Mouse (Mus musculus): Measurements from ENCODE around the gene Zfp618. TPM values are rescaled to one million over a fixed set of nuclear protein-coding genes. Genes with fewer than 3 reads are reported as not detected.

Gene Zfp618
- polyA plus RNA-seq, 1 experiment from 2014 or later, result 8.9 TPM

GRCm38 (mm10) chr4:63023465-63023864 lies 58.1 kb downstream of the Zfp618 start:
- H3K4me2 ChIP-seq (ENCODE audit: low read length), result no peak overlapping the region
- H3K9ac ChIP-seq (ENCODE audit: low read length), result no peak overlapping the region
- 88% methylated on average over 7 of the region's 7 CpGs for WGBS
- H3K27me3 ChIP-seq (ENCODE audit: control insufficient read depth, insufficient read depth, low read length), result no peaks in the 10 kb centered on the region
- no peaks in the 10 kb centered on the region for H3K36me3 ChIP-seq (ENCODE audit: control insufficient read depth, insufficient read depth, low read length)
- H3K4me1 ChIP-seq (ENCODE audit: control insufficient read depth in 2 of 2, insufficient read depth in 2 of 2, low read length in 2 of 2), result peaks cover 0 to 4% of the 10 kb centered on the region in 2 experiments; a peak in 2 of 4 replicates
- no peak for ATAC-seq (ENCODE audit: insufficient number of reproducible peaks, insufficient read depth, low FRiP score, low read depth)
- peaks cover 4% of the 10 kb centered on the region; the same call in 1 of the 2 replicates for H3K9me3 ChIP-seq (ENCODE audit: control insufficient read depth, low read length)
- no peak overlapping the region for H3K4me3 ChIP-seq (ENCODE audit: control insufficient read depth in 1 of 2, insufficient read depth in 1 of 2, low read depth in 1 of 2, low read length in 2 of 2)
- no peak overlapping the region for H3K27ac ChIP-seq (replicated peaks in 1 of 2; ENCODE audit: control insufficient read depth in 1 of 2, insufficient read depth in 1 of 2, low read depth in 2 of 2, low read length in 2 of 2)

GRCm38 (mm10) chr4:63024098-63024497 lies 58.7 kb downstream of the Zfp618 start:
- H3K4me1 ChIP-seq (ENCODE audit: control insufficient read depth in 2 of 2, insufficient read depth in 2 of 2, low read length in 2 of 2), result peaks cover 0 to 4% of the 10 kb centered on the region in 2 experiments; a peak in 2 of 4 replicates
- no peaks in the 10 kb centered on the region for H3K36me3 ChIP-seq (ENCODE audit: control insufficient read depth, insufficient read depth, low read length)
- no peak overlapping the region for H3K9ac ChIP-seq (ENCODE audit: low read length)
- no peaks in the 10 kb centered on the region for H3K27me3 ChIP-seq (ENCODE audit: control insufficient read depth, insufficient read depth, low read length)
- no peak overlapping the region for H3K4me3 ChIP-seq (ENCODE audit: control insufficient read depth in 1 of 2, insufficient read depth in 1 of 2, low read depth in 1 of 2, low read length in 2 of 2)
- 96% methylated on average over 7 of the region's 7 CpGs for WGBS
- H3K4me2 ChIP-seq (ENCODE audit: low read length), result no peak overlapping the region
- H3K27ac ChIP-seq (replicated peaks in 1 of 2; ENCODE audit: control insufficient read depth in 1 of 2, insufficient read depth in 1 of 2, low read depth in 2 of 2, low read length in 2 of 2), result no peak overlapping the region
- peaks cover 4% of the 10 kb centered on the region; the same call in 1 of the 2 replicates for H3K9me3 ChIP-seq (ENCODE audit: control insufficient read depth, low read length)
- ATAC-seq (ENCODE audit: insufficient number of reproducible peaks, insufficient read depth, low FRiP score, low read depth), result no peak

- Histone ChIP-seq H3K27me3 (ENCODE audit: control insufficient read depth, insufficient read depth, low read length) (no peaks in the 10 kb centered on the region), H3K27ac (replicated peaks in 1 of 2; ENCODE audit: control insufficient read depth in 1 of 2, insufficient read depth in 1 of 2, low read depth in 2 of 2, low read length in 2 of 2) (no peak overlapping the region), H3K4me2 (ENCODE audit: low read length) (no peak overlapping the region), H3K4me1 (ENCODE audit: control insufficient read depth in 2 of 2, insufficient read depth in 2 of 2, low read length in 2 of 2) (peaks cover 0 to 4% of the 10 kb centered on the region in 2 experiments; a peak in 2 of 4 replicates), H3K36me3 (ENCODE audit: control insufficient read depth, insufficient read depth, low read length) (no peaks in the 10 kb centered on the region), H3K9me3 (ENCODE audit: control insufficient read depth, low read length) (peaks cover 4% of the 10 kb centered on the region; the same call in 1 of the 2 replicates), H3K4me3 (ENCODE audit: control insufficient read depth in 1 of 2, insufficient read depth in 1 of 2, low read depth in 1 of 2, low read length in 2 of 2) (no peak overlapping the region), H3K9ac (ENCODE audit: low read length) (no peak overlapping the region)
- ATAC-seq (ENCODE audit: insufficient number of reproducible peaks, insufficient read depth, low FRiP score, low read depth), result no peak
- 71% methylated on average over 9 of the region's 9 CpGs for WGBS
These were observed 59.4 kb downstream of the Zfp618 start for GRCm38 (mm10) chr4:63024734-63025256.

- Histone ChIP-seq H3K4me2 (ENCODE audit: low read length) (no peak overlapping the region), H3K9ac (ENCODE audit: low read length) (no peak overlapping the region), H3K36me3 (ENCODE audit: control insufficient read depth, insufficient read depth, low read length) (no peaks in the 10 kb centered on the region), H3K4me1 (ENCODE audit: control insufficient read depth in 2 of 2, insufficient read depth in 2 of 2, low read length in 2 of 2) (peaks cover 0 to 4% of the 10 kb centered on the region in 2 experiments; a peak in 2 of 4 replicates), H3K9me3 (ENCODE audit: control insufficient read depth, low read length) (peaks cover 4% of the 10 kb centered on the region; the same call in 1 of the 2 replicates), H3K4me3 (ENCODE audit: control insufficient read depth in 1 of 2, insufficient read depth in 1 of 2, low read depth in 1 of 2, low read length in 2 of 2) (no peak overlapping the region), H3K27me3 (ENCODE audit: control insufficient read depth, insufficient read depth, low read length) (no peaks in the 10 kb centered on the region), H3K27ac (replicated peaks in 1 of 2; ENCODE audit: control insufficient read depth in 1 of 2, insufficient read depth in 1 of 2, low read depth in 2 of 2, low read length in 2 of 2) (no peak overlapping the region)
- no peak for ATAC-seq (ENCODE audit: insufficient number of reproducible peaks, insufficient read depth, low FRiP score, low read depth)
- WGBS, result 82% methylated on average over 9 of the region's 9 CpGs
These were observed 59.9 kb downstream of the Zfp618 start for GRCm38 (mm10) chr4:63025306-63025705.

GRCm38 (mm10) chr4:63026286-63026685 lies 60.9 kb downstream of the Zfp618 start:
- Histone ChIP-seq H3K36me3 (ENCODE audit: control insufficient read depth, insufficient read depth, low read length) (no peaks in the 10 kb centered on the region), H3K9ac (ENCODE audit: low read length) (no peak overlapping the region), H3K4me3 (ENCODE audit: control insufficient read depth in 1 of 2, insufficient read depth in 1 of 2, low read depth in 1 of 2, low read length in 2 of 2) (no peak overlapping the region), H3K4me2 (ENCODE audit: low read length) (no peak overlapping the region), H3K9me3 (ENCODE audit: control insufficient read depth, low read length) (peaks cover 4% of the 10 kb centered on the region; the same call in 1 of the 2 replicates), H3K4me1 (ENCODE audit: control insufficient read depth in 2 of 2, insufficient read depth in 2 of 2, low read length in 2 of 2) (peaks cover 0 to under 1% of the 10 kb centered on the region in 2 experiments; a peak in 2 of 4 replicates), H3K27me3 (ENCODE audit: control insufficient read depth, insufficient read depth, low read length) (no peaks in the 10 kb centered on the region), H3K27ac (replicated peaks in 1 of 2; ENCODE audit: control insufficient read depth in 1 of 2, insufficient read depth in 1 of 2, low read depth in 2 of 2, low read length in 2 of 2) (no peak overlapping the region)
- ATAC-seq (ENCODE audit: insufficient number of reproducible peaks, insufficient read depth, low FRiP score, low read depth), result no peak
- WGBS, result 93% methylated on average over 3 of the region's 3 CpGs

- Histone ChIP-seq H3K9ac (ENCODE audit: low read length) (no peak overlapping the region), H3K4me3 (ENCODE audit: control insufficient read depth in 1 of 2, insufficient read depth in 1 of 2, low read depth in 1 of 2, low read length in 2 of 2) (no peak overlapping the region), H3K27ac (replicated peaks in 1 of 2; ENCODE audit: control insufficient read depth in 1 of 2, insufficient read depth in 1 of 2, low read depth in 2 of 2, low read length in 2 of 2) (no peak overlapping the region), H3K36me3 (ENCODE audit: control insufficient read depth, insufficient read depth, low read length) (no peaks in the 10 kb centered on the region), H3K4me1 (ENCODE audit: control insufficient read depth in 2 of 2, insufficient read depth in 2 of 2, low read length in 2 of 2) (no peaks in the 10 kb centered on the region), H3K9me3 (ENCODE audit: control insufficient read depth, low read length) (peaks cover 4% of the 10 kb centered on the region; the same call in 1 of the 2 replicates), H3K4me2 (ENCODE audit: low read length) (no peak overlapping the region), H3K27me3 (ENCODE audit: control insufficient read depth, insufficient read depth, low read length) (no peaks in the 10 kb centered on the region)
- ATAC-seq (ENCODE audit: insufficient number of reproducible peaks, insufficient read depth, low FRiP score, low read depth), result no peak
These were observed 62.1 kb downstream of the Zfp618 start for GRCm38 (mm10) chr4:63027451-63027850.

GRCm38 (mm10) chr4:63030157-63030556 lies 64.8 kb downstream of the Zfp618 start:
- Histone ChIP-seq H3K36me3 (ENCODE audit: control insufficient read depth, insufficient read depth, low read length) (no peaks in the 10 kb centered on the region), H3K9ac (ENCODE audit: low read length) (no peak overlapping the region), H3K4me1 (ENCODE audit: control insufficient read depth in 2 of 2, insufficient read depth in 2 of 2, low read length in 2 of 2) (peaks cover 3 to 4% of the 10 kb centered on the region in 2 experiments; a peak in 2 of 4 replicates), H3K9me3 (ENCODE audit: control insufficient read depth, low read length) (no peaks in the 10 kb centered on the region), H3K27me3 (ENCODE audit: control insufficient read depth, insufficient read depth, low read length) (no peaks in the 10 kb centered on the region), H3K27ac (replicated peaks in 1 of 2; ENCODE audit: control insufficient read depth in 1 of 2, insufficient read depth in 1 of 2, low read depth in 2 of 2, low read length in 2 of 2) (no peak overlapping the region), H3K4me3 (ENCODE audit: control insufficient read depth in 1 of 2, insufficient read depth in 1 of 2, low read depth in 1 of 2, low read length in 2 of 2) (no peak overlapping the region), H3K4me2 (ENCODE audit: low read length) (no peak overlapping the region)
- ATAC-seq (ENCODE audit: insufficient number of reproducible peaks, insufficient read depth, low FRiP score, low read depth), result no peak
- 68% methylated on average over 5 of the region's 5 CpGs for whole genome bisulfite sequencing

GRCm38 (mm10) chr4:63031240-63031639 lies 65.9 kb downstream of the Zfp618 start:
- Histone ChIP-seq H3K4me2 (ENCODE audit: low read length) (no peak overlapping the region), H3K27ac (replicated peaks in 1 of 2; ENCODE audit: control insufficient read depth in 1 of 2, insufficient read depth in 1 of 2, low read depth in 2 of 2, low read length in 2 of 2) (no peak overlapping the region), H3K4me3 (ENCODE audit: control insufficient read depth in 1 of 2, insufficient read depth in 1 of 2, low read depth in 1 of 2, low read length in 2 of 2) (no peak overlapping the region), H3K27me3 (ENCODE audit: control insufficient read depth, insufficient read depth, low read length) (no peaks in the 10 kb centered on the region), H3K36me3 (ENCODE audit: control insufficient read depth, insufficient read depth, low read length) (no peaks in the 10 kb centered on the region), H3K4me1 (ENCODE audit: control insufficient read depth in 2 of 2, insufficient read depth in 2 of 2, low read length in 2 of 2) (peaks cover 4% of the 10 kb centered on the region in 2 experiments; a peak in 2 of 4 replicates), H3K9me3 (ENCODE audit: control insufficient read depth, low read length) (no peaks in the 10 kb centered on the region), H3K9ac (ENCODE audit: low read length) (no peak overlapping the region)
- no peak for ATAC-seq (ENCODE audit: insufficient number of reproducible peaks, insufficient read depth, low FRiP score, low read depth)
- 91% methylated on average over 4 of the region's 4 CpGs for WGBS
